Mouse (Mus musculus): ENCODE measurements at regions not wholly inside any gene's neighbourhood (a gene's known extent, or its start where the extent isn't known, plus 50 kb on each side); places are given as distances from the start of the nearest gene placed in this dataset.

DNA sequence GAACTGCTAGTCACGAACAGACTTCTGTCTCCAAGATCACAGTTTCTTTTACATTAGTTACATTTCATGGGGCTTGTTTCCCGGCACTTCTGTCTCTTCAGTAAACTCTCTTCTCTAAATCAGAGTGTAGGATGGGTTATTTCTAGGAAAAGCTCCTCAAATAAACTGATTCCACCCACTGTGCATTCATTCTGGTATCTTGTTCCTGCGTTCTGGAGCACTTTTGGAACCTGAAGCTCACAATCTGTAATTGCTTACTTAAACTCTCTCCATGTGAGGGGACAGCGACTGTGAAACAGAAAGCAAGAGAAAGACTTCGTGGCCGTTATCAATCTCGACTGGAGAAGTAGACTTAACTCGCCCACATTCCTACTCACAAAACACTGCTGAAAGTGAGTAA is 83.1 kb upstream of the Acvr2a start:
- no peaks in the 10 kb centered on the region for H3K4me1 ChIP-seq (ENCODE audit: control insufficient read depth, insufficient read depth, low read length)
- H3K27me3 ChIP-seq (ENCODE audit: control insufficient read depth, insufficient read depth, low read length, poor library complexity, severe bottlenecking) = no peaks in the 10 kb centered on the region
- H3K9ac ChIP-seq (ENCODE audit: low read depth, poor library complexity, severe bottlenecking) = no peak overlapping the region
- TF ChIP-seq EP300 (IDR thresholded peaks at IDR 0.05; ENCODE audit: insufficient read depth, low read depth, low read length) (no peak), POLR2A (IDR thresholded peaks at IDR 0.05; ENCODE audit: insufficient read depth, low read length) (no peak), CTCF (IDR thresholded peaks at IDR 0.05; ENCODE audit: low read depth, low read length) (no peak)
- no peaks in the 10 kb centered on the region for H3K36me3 ChIP-seq (ENCODE audit: control insufficient read depth, insufficient read depth, low read length, poor library complexity, severe bottlenecking)
- no peak overlapping the region for H3K4me3 ChIP-seq (ENCODE audit: low read depth, low read length)
- no peak overlapping the region for H3K27ac ChIP-seq (ENCODE audit: insufficient read depth, low read length)
- H3K9me3 ChIP-seq (replicated peaks; ENCODE audit: control insufficient read depth, insufficient read depth, low read length, poor library complexity, severe bottlenecking) = no peaks in the 10 kb centered on the region

DNA sequence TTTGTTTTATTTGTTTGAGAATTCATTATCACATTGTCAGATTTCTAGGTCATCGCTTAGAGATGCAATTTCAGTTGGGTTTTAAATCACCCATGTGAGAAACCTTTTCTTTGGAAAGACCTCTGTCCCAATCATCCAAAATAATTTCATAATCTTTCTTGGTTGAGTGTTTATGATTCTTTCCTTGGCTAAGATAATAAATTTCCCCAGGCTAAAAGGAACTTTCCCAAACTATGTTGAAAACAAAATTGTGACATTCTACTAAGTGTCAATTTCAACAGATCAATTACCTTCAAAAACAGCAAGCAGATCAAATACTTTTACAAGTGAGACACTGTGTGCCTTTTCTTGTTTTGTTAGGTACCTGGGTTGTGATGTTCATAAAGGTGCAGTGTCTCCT is 80.0 kb upstream of the Acvr2a start:
- no peaks in the 10 kb centered on the region for H3K9me3 ChIP-seq (replicated peaks; ENCODE audit: control insufficient read depth, insufficient read depth, low read length, poor library complexity, severe bottlenecking)
- no peaks in the 10 kb centered on the region for H3K27me3 ChIP-seq (ENCODE audit: control insufficient read depth, insufficient read depth, low read length, poor library complexity, severe bottlenecking)
- H3K4me1 ChIP-seq (ENCODE audit: control insufficient read depth, insufficient read depth, low read length) = no peaks in the 10 kb centered on the region
- no peaks in the 10 kb centered on the region for H3K36me3 ChIP-seq (ENCODE audit: control insufficient read depth, insufficient read depth, low read length, poor library complexity, severe bottlenecking)
- no peak overlapping the region for H3K9ac ChIP-seq (ENCODE audit: low read depth, poor library complexity, severe bottlenecking)
- no peak overlapping the region for H3K4me3 ChIP-seq (ENCODE audit: low read depth, low read length)
- H3K27ac ChIP-seq (ENCODE audit: insufficient read depth, low read length) = no peak overlapping the region
- TF ChIP-seq CTCF (IDR thresholded peaks at IDR 0.05; ENCODE audit: low read depth, low read length) = no peak
- no peak for TF ChIP-seq POLR2A (IDR thresholded peaks at IDR 0.05; ENCODE audit: insufficient read depth, low read length)
- no peak for TF ChIP-seq EP300 (IDR thresholded peaks at IDR 0.05; ENCODE audit: insufficient read depth, low read depth, low read length)

DNA sequence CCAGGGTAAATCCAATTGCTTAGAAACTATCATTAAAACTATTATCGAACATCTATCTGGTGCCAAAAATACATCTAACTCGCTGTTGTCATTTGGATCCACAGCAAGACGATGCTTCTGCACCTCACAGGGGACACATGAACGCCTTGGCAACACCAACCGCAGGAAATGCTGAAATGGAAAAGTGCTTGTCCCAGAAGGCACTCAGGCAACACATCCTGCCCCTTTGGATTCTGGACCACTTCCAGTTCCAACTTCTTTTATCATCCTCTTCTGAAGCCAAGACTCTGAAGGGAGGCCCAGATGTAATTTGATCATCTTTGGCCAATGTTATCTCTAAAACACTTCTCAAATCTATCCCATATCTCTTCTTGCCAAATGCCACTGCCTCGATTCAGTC is 79.4 kb upstream of the Acvr2a start:
- Histone ChIP-seq H3K4me3 (ENCODE audit: low read depth, low read length) (no peak overlapping the region), H3K36me3 (ENCODE audit: control insufficient read depth, insufficient read depth, low read length, poor library complexity, severe bottlenecking) (no peaks in the 10 kb centered on the region), H3K27ac (ENCODE audit: insufficient read depth, low read length) (no peak overlapping the region), H3K9me3 (replicated peaks; ENCODE audit: control insufficient read depth, insufficient read depth, low read length, poor library complexity, severe bottlenecking) (no peaks in the 10 kb centered on the region), H3K4me1 (ENCODE audit: control insufficient read depth, insufficient read depth, low read length) (no peaks in the 10 kb centered on the region), H3K9ac (ENCODE audit: low read depth, poor library complexity, severe bottlenecking) (no peak overlapping the region), H3K27me3 (ENCODE audit: control insufficient read depth, insufficient read depth, low read length, poor library complexity, severe bottlenecking) (no peaks in the 10 kb centered on the region)
- no peak for TF ChIP-seq EP300 (IDR thresholded peaks at IDR 0.05; ENCODE audit: insufficient read depth, low read depth, low read length)
- TF ChIP-seq CTCF (IDR thresholded peaks at IDR 0.05; ENCODE audit: low read depth, low read length) = no peak
- TF ChIP-seq POLR2A (IDR thresholded peaks at IDR 0.05; ENCODE audit: insufficient read depth, low read length) = no peak

DNA sequence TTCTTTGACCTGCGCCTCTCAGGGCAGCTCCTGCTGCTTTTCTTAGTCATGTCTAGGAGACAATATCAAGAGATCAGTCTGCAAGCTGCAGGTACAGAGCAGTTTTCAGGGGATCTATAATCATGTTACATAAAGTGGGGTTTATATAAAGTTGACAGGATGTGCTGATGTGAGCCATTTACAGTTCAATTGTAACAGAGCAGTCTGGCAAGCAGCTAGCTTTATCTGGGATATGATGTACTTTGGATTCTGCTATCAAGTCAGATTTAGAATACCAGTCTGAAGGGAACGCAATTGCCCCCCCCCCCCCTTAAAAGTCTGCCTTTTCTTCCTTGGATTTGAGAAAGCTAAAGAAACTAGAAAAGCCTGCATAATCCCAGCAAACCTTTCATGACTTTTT is 77.6 kb upstream of the Acvr2a start:
- no peaks in the 10 kb centered on the region for H3K27me3 ChIP-seq (ENCODE audit: control insufficient read depth, insufficient read depth, low read length, poor library complexity, severe bottlenecking)
- H3K4me3 ChIP-seq (ENCODE audit: low read depth, low read length) = no peak overlapping the region
- H3K36me3 ChIP-seq (ENCODE audit: control insufficient read depth, insufficient read depth, low read length, poor library complexity, severe bottlenecking) = no peaks in the 10 kb centered on the region
- H3K4me1 ChIP-seq (ENCODE audit: control insufficient read depth, insufficient read depth, low read length) = no peaks in the 10 kb centered on the region
- H3K9me3 ChIP-seq (replicated peaks; ENCODE audit: control insufficient read depth, insufficient read depth, low read length, poor library complexity, severe bottlenecking) = no peaks in the 10 kb centered on the region
- no peak overlapping the region for H3K9ac ChIP-seq (ENCODE audit: low read depth, poor library complexity, severe bottlenecking)
- H3K27ac ChIP-seq (ENCODE audit: insufficient read depth, low read length) = no peak overlapping the region
- TF ChIP-seq EP300 (IDR thresholded peaks at IDR 0.05; ENCODE audit: insufficient read depth, low read depth, low read length) = no peak
- no peak for TF ChIP-seq POLR2A (IDR thresholded peaks at IDR 0.05; ENCODE audit: insufficient read depth, low read length)
- TF ChIP-seq CTCF (IDR thresholded peaks at IDR 0.05; ENCODE audit: low read depth, low read length) = no peak

Data from ES-Bruce4 (cell line).